Mouse (Mus musculus) layer of hippocampus, adult 9-10 months (tissue): Measurements from ENCODE around the gene Rassf1.

ENCODE experiments used
- DNase-seq: peaks from one replicate; pipeline ENCODE4 v3.0.0; 2022; ENCODE audit warnings: low spot score

The Rassf1 gene

DNA sequence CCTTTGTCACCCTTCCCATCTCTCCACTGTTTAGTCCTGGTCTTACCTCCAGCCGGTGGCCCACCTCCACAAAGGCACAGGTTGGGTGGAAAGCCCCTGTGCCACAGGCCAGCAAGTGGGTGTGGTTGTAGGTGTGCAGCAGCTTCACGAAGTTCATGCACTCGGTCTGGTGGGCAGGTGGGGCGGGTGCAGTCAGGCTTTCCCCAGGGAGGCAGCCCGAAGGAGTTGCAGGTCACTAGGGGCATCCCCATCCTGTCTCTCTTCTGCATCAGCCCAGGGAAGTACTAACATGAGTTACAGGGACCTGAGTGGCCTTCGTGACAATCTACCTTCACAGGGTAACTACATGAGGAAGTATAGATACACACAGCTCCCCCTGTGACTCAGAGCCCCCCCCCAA is 51.9 kb downstream of the Rassf1 start:
- no peak for DNase-seq

- no peak for DNase-seq
Observed at GRCm38 (mm10) chr9:107605041-107605661, 53.8 kb downstream of the Rassf1 start.

DNA sequence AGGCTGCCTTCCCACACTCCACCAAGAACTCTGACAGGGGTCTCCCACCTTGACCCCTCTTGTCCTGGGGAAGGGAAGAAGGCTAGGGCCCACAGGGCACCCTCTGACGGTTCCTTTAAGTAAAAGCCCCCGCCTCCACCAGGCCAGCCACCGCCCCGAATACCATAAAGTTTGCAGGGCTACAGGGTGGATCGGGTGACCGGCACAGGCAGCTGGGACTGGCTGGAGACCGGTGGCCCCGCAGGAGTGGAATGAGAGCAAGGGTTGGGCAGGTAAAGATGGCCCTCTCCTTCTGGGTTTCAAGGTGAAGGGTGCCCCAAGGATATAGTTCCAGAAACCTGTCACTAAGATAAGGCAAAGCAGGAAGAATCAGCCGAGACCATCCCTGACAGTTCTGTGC is 55.2 kb downstream of the Rassf1 start:
- no peak for DNase-seq

GRCm38 (mm10) chr9:107607036-107607435 is 55.7 kb downstream of the Rassf1 start:
- DNase-seq, result no peak

GRCm38 (mm10) chr9:107607653-107608245 is 56.4 kb downstream of the Rassf1 start:
- no peak for DNase-seq

DNA sequence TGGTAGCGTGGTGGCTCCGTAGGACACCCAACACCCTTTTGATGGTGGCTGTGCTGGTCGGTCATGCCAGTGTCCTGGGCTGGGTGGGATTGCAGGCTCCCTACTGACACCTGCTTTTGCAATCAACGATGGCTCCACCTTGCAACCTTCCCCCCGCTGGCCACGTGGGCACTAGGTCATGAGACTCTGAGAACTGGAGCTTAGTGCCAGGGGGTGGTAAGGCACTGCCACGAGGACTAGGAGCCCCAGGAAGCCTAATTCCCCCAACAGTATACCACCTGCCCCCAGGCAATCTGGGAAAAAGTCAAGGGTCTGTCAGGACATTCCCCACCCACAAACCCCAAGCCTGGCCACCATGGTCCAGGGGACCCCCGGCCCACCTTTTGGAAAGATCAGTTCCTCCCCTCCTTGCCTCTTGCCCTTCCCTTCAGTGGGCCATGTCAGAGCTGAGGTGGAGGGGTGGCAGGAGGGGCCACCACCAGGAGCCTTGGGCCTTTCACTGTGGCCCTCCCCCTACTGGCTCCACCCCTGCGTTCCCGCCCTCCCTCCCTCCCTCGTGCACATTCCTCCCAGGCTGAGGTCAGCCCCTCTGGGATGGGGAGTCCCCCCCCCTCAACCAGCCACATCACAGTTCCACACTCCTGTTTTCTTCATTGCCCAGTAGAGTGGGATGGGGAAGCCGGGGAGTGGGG is 57.5 kb downstream of the Rassf1 start, which contains the start of gene Sema3b:
Gene Sema3b, minus strand, starts transcription at position 489 of the 692 bp plus-strand sequence.
- DNase-seq, result no peak

DNA sequence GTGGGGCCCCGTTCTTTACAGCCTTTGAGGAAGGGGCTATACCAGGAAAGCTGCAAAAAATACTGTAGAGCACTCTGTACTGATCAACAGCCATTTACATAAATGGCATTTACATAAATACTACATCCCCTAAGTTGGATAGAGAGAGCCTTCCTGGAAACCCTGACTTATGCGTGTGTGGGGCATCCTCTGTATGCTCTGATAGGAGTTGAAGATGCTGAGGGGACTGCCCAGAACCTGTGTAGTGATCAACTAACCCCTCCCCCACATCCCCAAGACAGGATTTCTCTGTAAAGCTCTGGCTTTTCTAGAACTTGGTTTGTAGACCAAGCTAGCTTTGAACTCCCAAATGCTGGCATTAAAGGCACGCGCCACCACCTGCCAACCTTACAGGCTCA is 58.1 kb downstream of the Rassf1 start:
- DNase-seq, result no peak

- no peak for DNase-seq
Observed at GRCm38 (mm10) chr9:107611456-107612190, 60.3 kb downstream of the Rassf1 start.
